Mouse (Mus musculus) testis, adult 2 months (tissue): ENCODE data around the gene Slc38a11.

Source experiments
- CTCF ChIP-seq: fragments of 200-500 bp; IDR thresholded peaks from 2 replicates; pipeline ENCODE4 v1.5.1; 2012; ENCODE audit warnings: low read depth, mild to moderate bottlenecking, inconsistent platforms, low read length, moderate library complexity; ENCODE audit not compliant: control insufficient read depth, insufficient read depth, insufficient replicate concordance
- POLR2A ChIP-seq: fragments of 200-500 bp; IDR thresholded peaks from 2 replicates; pipeline ENCODE4 v1.6.1; 2012; ENCODE audit warnings: low read depth, mild to moderate bottlenecking, inconsistent platforms, low read length, moderate library complexity; ENCODE audit not compliant: control insufficient read depth

- TF ChIP-seq POLR2A, result no peak
- no peak for TF ChIP-seq CTCF
These were observed 97.1 kb downstream of the Slc38a11 start for GRCm38 (mm10) chr2:65266576-65267299.
